Mouse (Mus musculus) thymus, adult 2 months (tissue): ENCODE results near the gene Fntb.

Source experiments
- CTCF ChIP-seq: fragments of 200-500 bp; IDR thresholded peaks from 2 replicates; pipeline ENCODE4 v1.5.1; 2012; ENCODE audit warnings: mild to moderate bottlenecking, control low read depth, low read length, moderate library complexity, borderline replicate concordance; ENCODE audit not compliant: control insufficient read depth, poor library complexity, insufficient read depth; ENCODE audit errors: extremely low read depth
- POLR2A ChIP-seq: fragments of 200-500 bp; IDR thresholded peaks from 2 replicates; pipeline ENCODE4 v1.6.1; 2012; ENCODE audit warnings: mild to moderate bottlenecking, low read length, control low read depth, moderate library complexity; ENCODE audit not compliant: control insufficient read depth, poor library complexity, insufficient read depth; ENCODE audit errors: extremely low read depth

GRCm38 (mm10) chr12:76852419-76852818 lies 87.0 kb downstream of the Fntb start:
- TF ChIP-seq POLR2A (no peak), CTCF (no peak)
